Mouse (Mus musculus) liver, postnatal 0 days (tissue): ENCODE results near the gene Gm49337. TPM values are rescaled to one million over a fixed set of nuclear protein-coding genes. Genes with fewer than 3 reads are reported as not detected.
A peak's percentile ranks its signal among the peaks of the same experiment; 100 is the strongest.

Experiments used
- ATAC-seq: fragments of 200-750 bp; cut with Nextera tagmentation; 2 replicates; pipeline ENCODE4 v1.8.0; 2017; ENCODE audit warnings: mild to moderate bottlenecking, moderate library complexity
- DNase-seq: peaks from one replicate; pipeline ENCODE4 v3.0.0-alpha.2; 2016
- H3K27ac ChIP-seq: fragments of 300-500 bp; sonication (generic); 2 replicates; pipeline ENCODE4 v1.5.1; 2014; ENCODE audit warnings: antibody characterized with exemption, moderate library complexity, mild to moderate bottlenecking, low read depth
- H3K27me3 ChIP-seq: fragments of 300-500 bp; sonication (generic); 2 replicates; pipeline ENCODE4 v1.6.1; 2014; ENCODE audit warnings: low read length, control low read depth, mixed read lengths; ENCODE audit not compliant: insufficient read depth
- H3K36me3 ChIP-seq: fragments of 300-500 bp; sonication (generic); replicated peaks from 2 replicates; pipeline ENCODE4 v1.6.1; 2014; ENCODE audit warnings: mild to moderate bottlenecking, control low read depth, low read length, moderate library complexity, mixed read lengths; ENCODE audit not compliant: insufficient read depth
- H3K4me1 ChIP-seq: fragments of 300-500 bp; sonication (generic); 2 replicates; pipeline ENCODE4 v1.6.1; 2014; ENCODE audit warnings: antibody characterized with exemption, mild to moderate bottlenecking, control low read depth; ENCODE audit not compliant: insufficient read depth
- H3K4me2 ChIP-seq: fragments of 300-500 bp; sonication (generic); 2 replicates; pipeline ENCODE4 v1.6.1; 2014; ENCODE audit warnings: low read depth, mild to moderate bottlenecking, low read length, moderate library complexity, mixed read lengths
- H3K4me3 ChIP-seq: fragments of 300-500 bp; sonication (generic); 2 replicates; pipeline ENCODE4 v1.5.1; 2014; ENCODE audit warnings: low read depth, low read length
- H3K9ac ChIP-seq: fragments of 300-500 bp; sonication (generic); replicated peaks from 2 replicates; pipeline ENCODE4 v1.6.1; 2014; ENCODE audit warnings: mild to moderate bottlenecking, moderate library complexity
- H3K9me3 ChIP-seq: fragments of 300-500 bp; sonication (generic); 2 replicates; pipeline ENCODE4 v1.6.1; 2016; ENCODE audit warnings: mild to moderate bottlenecking, control low read depth, low read length, mixed read lengths
- CTCF ChIP-seq: sonication (generic); IDR thresholded peaks from 2 replicates; pipeline ENCODE4 v1.5.1; 2016; ENCODE audit warnings: antibody characterized with exemption, low read depth
- EP300 ChIP-seq: IDR thresholded peaks from 2 replicates; pipeline ENCODE4 v1.6.1; 2016; ENCODE audit warnings: antibody characterized with exemption, low read depth, mild to moderate bottlenecking
- whole genome bisulfite sequencing: fragments of 180-500 bp; shearing (Covaris S2); extraction: QIAGEN DNeasy Blood & Tissue Kit; methylation state at CpG from one replicate; pipeline ENCODE4 v1.1.7; 2014; ENCODE audit not compliant: insufficient replicate concordance; 5-methylcytosine and 5-hydroxymethylcytosine counted together
- polyA plus RNA-seq: library from polyadenylated mRNA; unstranded; fragments of >200 nt; fragmentation: Nextera tagmentation; extraction: Ambion mirVana; gene quantifications from 2 replicates; pipeline ENCODE4 v1.2.1, GENCODE M21; 2015

Gene Gm49337
- polyA plus RNA-seq, 1 experiment from 2014 or later = not detected

DNA sequence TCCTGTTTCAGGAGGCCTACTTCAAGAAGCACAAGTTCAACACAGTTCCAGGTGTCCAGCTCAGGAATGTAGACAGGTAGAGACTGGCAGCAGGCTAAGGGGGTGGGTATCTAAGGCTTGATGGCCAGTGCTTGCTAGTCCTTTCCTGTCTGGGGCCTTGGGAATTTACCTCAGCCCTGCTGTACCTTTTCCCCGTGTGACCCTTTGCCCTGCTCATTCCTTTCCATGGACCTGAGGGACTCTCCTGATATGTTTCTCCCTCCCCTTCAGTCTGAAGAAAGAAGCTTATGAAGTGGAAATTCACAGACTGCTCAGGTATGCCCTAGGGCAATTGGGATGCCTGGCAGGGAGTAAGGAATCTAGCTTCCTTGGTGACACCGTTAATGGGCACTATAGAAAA, 15.3 kb upstream of the Gm49337 start:
- 90% methylated on average over 2 of the region's 2 CpGs for WGBS
- ATAC-seq = no peak
- TF ChIP-seq EP300 (no peak), CTCF (no peak)

DNA sequence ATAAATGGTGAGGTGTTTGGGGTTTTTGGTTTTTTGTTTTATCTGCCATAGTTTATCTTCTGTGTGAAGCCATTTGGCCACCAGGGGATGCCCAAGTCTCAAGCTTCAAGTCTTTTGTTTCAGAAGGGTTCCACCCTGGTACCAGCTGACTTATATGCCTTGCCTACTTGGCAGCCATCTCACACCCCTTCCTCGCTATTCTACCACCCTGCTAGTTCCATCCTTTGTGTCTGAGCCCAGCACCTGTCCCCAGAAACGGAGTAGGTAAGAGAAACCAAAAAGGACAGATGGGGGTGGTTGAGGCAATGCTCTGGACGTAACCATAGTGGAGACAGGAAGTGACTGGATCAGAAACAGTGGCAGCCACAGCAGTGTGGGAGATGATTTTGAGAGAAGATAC, 13.3 kb upstream of the Gm49337 start:
- Histone ChIP-seq H3K27ac (no peak overlapping the region), H3K36me3 (peaks cover 38% of the 10 kb centered on the region), H3K4me3 (no peak overlapping the region), H3K4me2 (no peak overlapping the region), H3K9ac (no peak overlapping the region), H3K4me1 (no peaks in the 10 kb centered on the region), H3K9me3 (no peaks in the 10 kb centered on the region), H3K27me3 (no peaks in the 10 kb centered on the region)
- TF ChIP-seq EP300 (no peak), CTCF (peak; percentile 62)
- no peak for ATAC-seq
- WGBS = 62% methylated on average over 3 of the region's 3 CpGs
- no peak for DNase-seq

More for the DNA sequence above, 15.3 kb upstream of the Gm49337 start:
- H3K4me2 ChIP-seq = no peak overlapping the region
- H3K9ac ChIP-seq = no peak overlapping the region
- H3K27me3 ChIP-seq = no peaks in the 10 kb centered on the region
- H3K9me3 ChIP-seq = no peaks in the 10 kb centered on the region
- peaks cover 47% of the 10 kb centered on the region for H3K36me3 ChIP-seq
- H3K27ac ChIP-seq = no peak overlapping the region
- H3K4me1 ChIP-seq = no peaks in the 10 kb centered on the region
- H3K4me3 ChIP-seq = no peak overlapping the region
- no peak for DNase-seq

DNA sequence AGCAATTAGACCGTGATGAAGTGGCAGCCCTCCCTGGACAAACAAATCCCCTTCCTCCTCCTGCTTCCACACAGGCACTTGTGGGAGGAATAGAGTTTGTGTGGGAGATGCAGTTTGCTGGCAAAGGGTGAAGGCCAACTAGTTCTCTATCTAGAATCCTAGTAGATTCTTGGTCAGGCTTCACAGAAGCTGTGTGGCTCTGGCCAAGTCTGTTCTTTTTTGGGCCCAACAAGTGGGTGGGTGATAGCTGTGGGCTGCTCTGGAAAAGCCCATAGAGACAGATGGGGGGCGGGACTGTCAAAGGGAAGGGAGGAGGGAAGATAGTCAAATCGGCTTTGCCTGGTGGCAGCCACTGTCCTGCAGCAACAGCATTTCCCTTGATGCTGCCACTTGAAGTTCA, 12.4 kb upstream of the Gm49337 start:
- Histone ChIP-seq H3K27ac (no peak overlapping the region), H3K4me1 (no peaks in the 10 kb centered on the region), H3K27me3 (no peaks in the 10 kb centered on the region), H3K9me3 (no peaks in the 10 kb centered on the region), H3K4me3 (no peak overlapping the region), H3K36me3 (peaks cover 30% of the 10 kb centered on the region), H3K9ac (no peak overlapping the region), H3K4me2 (no peak overlapping the region)
- WGBS = 66% methylated on average over 3 of the region's 3 CpGs
- no peak for DNase-seq
- ATAC-seq = no peak
- TF ChIP-seq EP300 = no peak
- TF ChIP-seq CTCF = no peak

DNA sequence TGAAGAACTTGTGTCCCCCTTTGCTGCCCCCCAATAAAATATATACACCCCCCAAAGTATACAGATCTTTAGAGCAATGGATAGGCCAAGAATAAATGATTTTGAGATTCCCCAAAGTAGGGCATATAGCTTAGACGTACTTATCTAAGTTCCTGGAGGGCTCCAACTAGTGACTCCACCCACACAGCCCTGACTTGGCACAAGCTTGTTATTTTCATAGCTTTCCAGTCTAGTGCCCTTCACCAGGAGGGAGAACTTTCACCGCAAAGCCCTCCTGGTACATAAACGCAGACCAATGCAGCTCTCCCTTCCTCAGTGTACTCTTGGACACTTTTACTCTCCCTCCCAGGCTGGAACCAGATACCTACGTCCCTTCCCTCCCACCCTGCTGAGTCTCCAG, 11.0 kb upstream of the Gm49337 start:
- ATAC-seq = no peak
- H3K36me3 ChIP-seq = peaks cover 18% of the 10 kb centered on the region
- no peaks in the 10 kb centered on the region for H3K9me3 ChIP-seq
- DNase-seq = no peak
- H3K4me2 ChIP-seq = no peak overlapping the region
- no peak overlapping the region for H3K4me3 ChIP-seq
- no peak for TF ChIP-seq EP300
- 61% methylated on average over 4 of the region's 4 CpGs for WGBS
- H3K9ac ChIP-seq = no peak overlapping the region
- no peaks in the 10 kb centered on the region for H3K4me1 ChIP-seq
- no peaks in the 10 kb centered on the region for H3K27me3 ChIP-seq
- H3K27ac ChIP-seq = no peak overlapping the region

DNA sequence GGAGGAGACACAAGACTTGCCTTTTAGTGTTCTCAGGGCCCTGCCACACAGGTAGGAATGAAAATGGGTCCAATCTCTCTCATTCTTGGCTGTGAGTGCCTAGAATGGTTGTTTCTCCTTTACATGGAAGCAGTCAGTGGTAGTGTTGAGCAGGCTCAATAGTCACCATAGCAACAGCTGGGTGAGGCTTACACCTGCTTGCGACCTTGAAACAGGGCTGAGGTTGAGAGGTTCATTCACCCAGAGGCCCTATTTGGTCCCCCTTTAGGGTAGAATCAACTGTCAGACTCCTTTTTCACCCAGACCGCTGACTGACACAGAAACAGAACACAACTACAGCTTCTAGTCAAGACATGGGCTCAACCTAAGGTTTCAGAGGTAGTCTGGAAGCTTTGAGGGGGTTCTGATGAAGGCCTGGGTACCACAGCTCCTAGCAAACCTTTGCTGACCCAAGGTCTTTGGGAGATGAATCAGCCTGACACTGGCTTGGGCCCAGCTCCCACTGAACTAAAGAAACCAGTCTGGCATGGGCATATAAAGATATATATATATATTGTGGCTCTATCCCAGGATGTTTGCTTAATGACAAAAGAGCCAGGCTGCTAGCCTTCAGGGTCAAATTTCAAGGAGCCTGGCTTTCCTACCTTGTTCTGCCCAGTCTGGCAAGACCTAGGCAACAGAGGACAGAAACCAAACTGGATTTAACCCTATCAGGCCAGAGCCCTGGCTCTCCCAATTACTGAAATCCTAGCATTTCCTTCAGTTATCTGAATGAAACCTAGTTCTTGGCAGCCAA, 8.2 kb upstream of the Gm49337 start:
- Histone ChIP-seq H3K4me3 (no peak overlapping the region), H3K27me3 (no peaks in the 10 kb centered on the region), H3K4me2 (no peak overlapping the region), H3K9ac (no peak overlapping the region), H3K9me3 (no peaks in the 10 kb centered on the region), H3K36me3 (0 out of 2 replicates have a peak, but pooled peaks cover 1% of the 10 kb centered on the region), H3K4me1 (no peaks in the 10 kb centered on the region), H3K27ac (no peak overlapping the region)
- ATAC-seq (no peak), DNase-seq (no peak)
- TF ChIP-seq CTCF (no peak), EP300 (no peak)
- 72% methylated on average over 2 of the region's 2 CpGs for WGBS

DNA sequence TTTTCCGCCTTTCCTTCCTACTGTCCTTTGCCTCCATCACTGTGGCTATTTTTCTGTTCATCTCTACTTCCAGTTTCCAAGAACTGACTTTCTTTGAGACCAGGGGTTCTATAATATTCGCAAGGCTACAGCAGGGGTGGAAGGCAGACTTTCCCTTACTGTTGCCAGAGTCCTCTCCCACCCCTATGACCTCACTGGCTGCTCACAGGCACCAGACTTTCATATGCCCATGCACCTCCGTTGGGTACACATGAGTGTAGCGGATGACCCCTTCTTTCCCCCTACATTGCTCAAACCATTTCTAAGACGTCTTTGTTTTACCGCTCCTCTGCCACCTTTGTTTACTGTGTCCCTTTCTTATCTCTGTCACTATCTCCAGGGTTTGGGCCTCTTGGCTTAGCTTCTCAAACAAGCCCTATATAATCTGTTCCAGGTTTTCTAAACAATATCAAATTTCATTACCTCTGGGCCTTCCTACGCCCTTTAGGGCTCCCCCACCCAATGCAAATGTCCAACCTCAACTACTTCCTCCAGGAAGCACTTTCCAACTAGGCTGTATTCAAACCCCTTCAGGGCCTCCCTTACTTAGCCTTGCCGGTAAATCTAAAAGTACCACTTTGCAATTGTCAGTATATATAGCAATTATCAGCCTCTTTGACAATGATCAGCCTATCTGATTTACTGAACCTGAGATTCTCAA, 7.3 kb upstream of the Gm49337 start:
- ATAC-seq (no peak), DNase-seq (no peak)
- H3K27me3 ChIP-seq = no peaks in the 10 kb centered on the region
- H3K36me3 ChIP-seq = no peaks in the 10 kb centered on the region
- no peak overlapping the region for H3K27ac ChIP-seq
- TF ChIP-seq CTCF = no peak
- TF ChIP-seq EP300 = no peak
- H3K9ac ChIP-seq = no peak overlapping the region
- H3K9me3 ChIP-seq = no peaks in the 10 kb centered on the region
- no peak overlapping the region for H3K4me3 ChIP-seq
- no peak overlapping the region for H3K4me2 ChIP-seq
- no peaks in the 10 kb centered on the region for H3K4me1 ChIP-seq
- WGBS = 49% methylated on average over 8 of the region's 8 CpGs
